Mouse (Mus musculus) MEL (cell line): Measurements from ENCODE around the gene Foxi3. TPM values are rescaled to one million over a fixed set of nuclear protein-coding genes. Genes with fewer than 3 reads are reported as not detected.

ENCODE experiments used
- DNase-seq: peaks from one replicate; pipeline ENCODE4 v3.0.0; 2011; ENCODE audit warnings: low read depth, low spot score
- H3K27ac ChIP-seq: 2 replicates; pipeline ENCODE4 v1.5.1; 2012; ENCODE audit warnings: low read depth, mild to moderate bottlenecking, control low read depth, low read length, moderate library complexity; ENCODE audit not compliant: control insufficient read depth
- H3K27me3 ChIP-seq, 2 experiments: fragments of 150-350 bp in 1 of 2; sonication (generic) in 1 of 2; 2 replicates each; pipeline ENCODE4 v1.6.1; 2012; ENCODE audit warnings: low read length in 2 of 2, mild to moderate bottlenecking in 2 of 2, improper control_type of control experiment in 1 of 2, moderate library complexity in 1 of 2; ENCODE audit not compliant: insufficient read depth in 2 of 2, control insufficient read depth in 1 of 2
- H3K36me3 ChIP-seq, 2 experiments: 2 replicates each; pipeline ENCODE4 v1.6.1; 2012 to 2014; ENCODE audit warnings: low read length in 2 of 2, improper control_type of control experiment in 1 of 2, inconsistent platforms in 1 of 2, mild to moderate bottlenecking in 1 of 2; ENCODE audit not compliant: insufficient read depth in 2 of 2, control insufficient read depth in 1 of 2
- H3K4me1 ChIP-seq, 2 experiments: fragments of 150-350 bp in 1 of 2; sonication (generic) in 1 of 2; 2 replicates each; pipeline ENCODE4 v1.6.1; 2012; ENCODE audit warnings: low read length in 2 of 2, improper control_type of control experiment in 1 of 2, mild to moderate bottlenecking in 1 of 2; ENCODE audit not compliant: insufficient read depth in 2 of 2, control insufficient read depth in 1 of 2
- H3K4me3 ChIP-seq, 2 experiments: fragments of 150-350 bp in 1 of 2; sonication (generic) in 1 of 2; 2 replicates each; pipeline ENCODE4 v1.5.1; 2012; ENCODE audit warnings: low read depth in 2 of 2, low read length in 2 of 2, mild to moderate bottlenecking in 2 of 2, moderate library complexity in 2 of 2, control low read depth in 1 of 2, improper control_type of control experiment in 1 of 2; ENCODE audit not compliant: control insufficient read depth in 1 of 2, insufficient read depth in 1 of 2
- H3K79me2 ChIP-seq: 2 replicates; pipeline ENCODE4 v1.6.1; 2012; ENCODE audit warnings: mild to moderate bottlenecking, low read length, moderate library complexity; ENCODE audit not compliant: control insufficient read depth, poor library complexity, insufficient read depth
- H3K9ac ChIP-seq: 2 replicates; pipeline ENCODE4 v1.6.1; 2012; ENCODE audit warnings: low read depth, mild to moderate bottlenecking, control low read depth, low read length, moderate library complexity; ENCODE audit not compliant: control insufficient read depth, poor library complexity, severe bottlenecking
- H3K9me3 ChIP-seq: fragments of 150-350 bp; sonication (generic); replicated peaks from 2 replicates; pipeline ENCODE4 v1.6.1; 2012; ENCODE audit warnings: mild to moderate bottlenecking, low read length, improper control_type of control experiment, moderate library complexity; ENCODE audit not compliant: insufficient read depth
- CHD2 ChIP-seq: IDR thresholded peaks from 2 replicates; pipeline ENCODE4 v1.6.1; 2011; ENCODE audit warnings: low read length, improper control_type of control experiment
- CTCF ChIP-seq, 3 experiments: IDR thresholded peaks in 2 of 3; conservative IDR thresholded peaks in 1 of 3; 2 replicates each; pipeline ENCODE4 v1.5.1; 2011 to 2012; ENCODE audit warnings: low read length in 3 of 3, low read depth in 2 of 3, mild to moderate bottlenecking in 2 of 3, improper control_type of control experiment in 1 of 3, inconsistent platforms in 1 of 3, mixed read lengths in 1 of 3, moderate library complexity in 1 of 3; ENCODE audit not compliant: control insufficient read depth in 1 of 3, insufficient read depth in 1 of 3, poor library complexity in 1 of 3, severe bottlenecking in 1 of 3
- ETS1 ChIP-seq: IDR thresholded peaks from 2 replicates; pipeline ENCODE4 v1.6.1; 2012; ENCODE audit warnings: low read depth, mild to moderate bottlenecking, inconsistent platforms, low read length, improper control_type of control experiment, moderate library complexity
- MAZ ChIP-seq: IDR thresholded peaks from 2 replicates; pipeline ENCODE4 v1.6.1; 2012; ENCODE audit warnings: low read depth, mild to moderate bottlenecking, inconsistent platforms, low read length, improper control_type of control experiment
- RAD21 ChIP-seq: IDR thresholded peaks from 2 replicates; pipeline ENCODE4 v1.6.1; 2011; ENCODE audit warnings: mild to moderate bottlenecking, low read depth, low read length, improper control_type of control experiment
- SMC3 ChIP-seq: IDR thresholded peaks from 2 replicates; pipeline ENCODE4 v1.6.1; 2011; ENCODE audit warnings: low read depth, low read length, improper control_type of control experiment
- ZC3H11A ChIP-seq: IDR thresholded peaks from 2 replicates; pipeline ENCODE4 v1.6.1; 2012; ENCODE audit warnings: low read depth, mild to moderate bottlenecking, inconsistent platforms, low read length, improper control_type of control experiment
- ZMIZ1 ChIP-seq: IDR thresholded peaks from 2 replicates; pipeline ENCODE4 v1.6.1; 2012; ENCODE audit warnings: low read depth, mild to moderate bottlenecking, inconsistent platforms, low read length, improper control_type of control experiment, moderate library complexity
- polyA plus RNA-seq, 2 experiments: library from polyadenylated mRNA; stranded (reverse) in 1 of 2; unstranded in 1 of 2; fragments of >175 nt in 1 of 2; fragments of >200 nt in 1 of 2; gene quantifications; 2 replicates each; pipeline versions ENCODE4 v1.2.1 to v1.2.4; 2012; ENCODE audit warnings: low replicate concordance in 2 of 2, low read depth in 1 of 2; ENCODE audit not compliant: insufficient read length in 2 of 2, insufficient read depth in 1 of 2, missing spikeins in 1 of 2
- total RNA-seq: library from RNA; depleted of rRNA; stranded (reverse); fragments of 300-350 nt; gene quantifications from 2 replicates; pipeline ENCODE4 v1.2.3, GENCODE M21; 2012

Foxi3 gene
- total and polyA plus RNA-seq, 3 experiments, result not detected

DNA sequence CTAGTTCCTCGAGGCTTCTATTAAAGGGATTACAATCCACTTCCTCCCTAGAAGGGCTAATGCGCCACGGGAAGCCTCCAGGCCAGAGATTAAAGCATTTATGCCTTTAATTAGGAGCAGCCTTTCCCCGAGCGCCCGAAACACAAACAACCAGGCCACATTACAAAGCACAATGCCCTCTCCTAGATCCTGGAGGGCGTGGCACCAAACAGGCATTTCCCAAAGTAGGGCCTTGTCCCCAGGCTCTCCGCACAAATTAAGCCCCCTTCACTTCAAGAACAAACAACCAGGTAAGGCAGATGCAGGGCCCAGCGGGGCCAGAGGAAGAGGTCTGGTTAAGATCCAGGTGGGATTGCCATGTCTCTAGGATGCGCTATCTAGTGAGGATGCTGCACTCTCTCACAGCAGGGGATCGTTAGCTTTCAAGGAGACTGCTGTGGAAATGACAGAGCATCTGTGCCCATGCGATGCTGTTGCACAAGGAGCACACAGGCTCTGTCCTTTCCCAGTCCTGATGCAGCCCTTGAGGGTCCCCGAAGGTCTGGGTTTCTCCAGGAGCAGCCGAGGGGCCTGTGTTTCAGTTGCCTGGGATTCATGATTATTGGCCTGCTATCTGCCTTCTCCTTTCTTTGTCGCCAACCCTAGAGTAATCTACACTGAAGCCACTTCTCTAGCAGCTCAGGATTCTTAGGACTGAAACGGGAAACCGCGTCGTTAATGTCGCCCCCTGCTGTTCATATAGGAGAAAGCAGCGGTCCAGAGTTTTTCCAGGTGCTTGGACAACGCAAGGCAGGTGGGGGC, 34.9 kb upstream of the Foxi3 start:
- Histone ChIP-seq H3K4me3 (no peak overlapping the region), H3K36me3 (no peaks in the 10 kb centered on the region), H3K27me3 (no peaks in the 10 kb centered on the region; a peak in 2 of 4 replicates)
- peak; percentile 61 for DNase-seq
- TF ChIP-seq CTCF (IDR thresholded peaks at IDR 0.05 in 2 of 3, conservative IDR thresholded peaks at IDR 0.05 in 1 of 3; ENCODE audit: control insufficient read depth in 1 of 3, insufficient read depth in 1 of 3, low read depth in 2 of 3, low read length in 3 of 3, poor library complexity in 1 of 3, severe bottlenecking in 1 of 3) (peak; percentile 73 to 82 (median 79)), ETS1 (no peak), RAD21 (peak; percentile 46), SMC3 (peak; percentile 80), CHD2 (no peak), ZC3H11A (peak; percentile 54)
- TF ChIP-seq, all 39 proteins: peak for 4
- Histone ChIP-seq H3K79me2 (no peaks in the 10 kb centered on the region), H3K27ac (no peak overlapping the region), H3K4me1 (no peaks in the 10 kb centered on the region), H3K9ac (no peak overlapping the region), H3K9me3 (no peaks in the 10 kb centered on the region)

DNA sequence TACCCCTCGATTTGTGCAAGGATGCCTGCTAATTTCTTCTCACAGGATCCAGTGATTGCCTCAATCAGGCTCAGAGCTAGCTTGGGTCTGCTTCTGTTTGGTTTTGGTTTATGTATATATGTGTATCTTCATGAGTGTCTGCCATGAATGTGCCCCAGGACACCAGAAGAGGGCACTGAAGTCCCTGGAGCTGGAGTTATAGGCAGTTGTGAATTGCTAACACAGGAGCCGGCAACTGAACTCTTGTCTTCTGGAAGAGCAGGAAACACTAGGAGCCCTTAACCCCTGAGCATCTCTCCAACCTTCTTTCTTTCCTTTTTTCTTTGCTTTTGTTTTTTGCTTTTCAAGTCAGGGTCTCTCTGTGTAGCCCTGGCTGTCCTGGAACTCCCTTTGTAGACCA, 24.5 kb upstream of the Foxi3 start:
- 0 out of 6 replicates have a peak, but pooled peaks of 1 of the 3 experiments have one; percentile 2 for TF ChIP-seq CTCF (IDR thresholded peaks at IDR 0.05 in 2 of 3, conservative IDR thresholded peaks at IDR 0.05 in 1 of 3; ENCODE audit: control insufficient read depth in 1 of 3, insufficient read depth in 1 of 3, low read depth in 2 of 3, low read length in 3 of 3, poor library complexity in 1 of 3, severe bottlenecking in 1 of 3)
- no peak for TF ChIP-seq ZMIZ1
- TF ChIP-seq, all 39 proteins: peak for 1
- Histone ChIP-seq H3K36me3 (no peaks in the 10 kb centered on the region), H3K27me3 (peaks cover 0 to 1% of the 10 kb centered on the region in 2 experiments; a peak in 1 of 4 replicates), H3K79me2 (no peaks in the 10 kb centered on the region), H3K4me3 (no peak overlapping the region), H3K27ac (no peak overlapping the region), H3K4me1 (no peaks in the 10 kb centered on the region), H3K9ac (no peak overlapping the region), H3K9me3 (no peaks in the 10 kb centered on the region)
- DNase-seq, result no peak

GRCm38 (mm10) chr6:70953274-70953673, 3.1 kb upstream of the Foxi3 start:
- Histone ChIP-seq H3K36me3 (no peaks in the 10 kb centered on the region), H3K27ac (no peak overlapping the region), H3K79me2 (no peaks in the 10 kb centered on the region), H3K9me3 (no peaks in the 10 kb centered on the region), H3K4me1 (no peaks in the 10 kb centered on the region), H3K27me3 (peaks cover 4 to 9% of the 10 kb centered on the region in 2 experiments), H3K4me3 (no peak overlapping the region), H3K9ac (no peak overlapping the region)
- TF ChIP-seq MAZ (no peak), CHD2 (no peak)
- DNase-seq, result no peak
